Mouse (Mus musculus): ENCODE results near the gene Nrbp1. TPM values are rescaled to one million over a fixed set of nuclear protein-coding genes. Genes with fewer than 3 reads are reported as not detected.

Gene Nrbp1
- polyA plus RNA-seq, 1 experiment from 2014 or later, result 182 TPM

Other genes starting within 250 kb of the Nrbp1 start
- 158 and 163 TPM in 2 replicates for gene Atraid, start 192.6 kb upstream of the Nrbp1 start, polyA plus RNA-seq (2015; fragmentation: Nextera tagmentation; extraction: Ambion mirVana)
- gene Slc5a6, start 191.9 kb upstream of the Nrbp1 start, polyA plus RNA-seq (2015; fragmentation: Nextera tagmentation; extraction: Ambion mirVana), result 14.6 and 14.7 TPM in 2 replicates
- gene Cad, start 186.1 kb upstream of the Nrbp1 start, polyA plus RNA-seq (2015; fragmentation: Nextera tagmentation; extraction: Ambion mirVana), result 36.0 and 38.7 TPM in 2 replicates
- gene Dnajc5g, start 134.6 kb upstream of the Nrbp1 start, polyA plus RNA-seq (2015; fragmentation: Nextera tagmentation; extraction: Ambion mirVana), result not detected in 2 replicates
- 3.4 and 4.5 TPM in 2 replicates for gene Slc30a3, start 132.6 kb upstream of the Nrbp1 start, polyA plus RNA-seq (2015; fragmentation: Nextera tagmentation; extraction: Ambion mirVana)
- 0.19 and 0.28 TPM in 2 replicates for gene Trim54, start 124.2 kb upstream of the Nrbp1 start, polyA plus RNA-seq (2015; fragmentation: Nextera tagmentation; extraction: Ambion mirVana)
- gene Ucn, start 102.0 kb upstream of the Nrbp1 start, polyA plus RNA-seq (2015; fragmentation: Nextera tagmentation; extraction: Ambion mirVana), result not detected in 2 replicates
- gene Mpv17, start 86.6 kb upstream of the Nrbp1 start, polyA plus RNA-seq (2015; fragmentation: Nextera tagmentation; extraction: Ambion mirVana), result 79.0 and 79.3 TPM in 2 replicates
- gene Gm29609, start 61.0 kb upstream of the Nrbp1 start, polyA plus RNA-seq (2015; fragmentation: Nextera tagmentation; extraction: Ambion mirVana), result 1.9 and 2.1 TPM in 2 replicates
- 82.8 and 99.0 TPM in 2 replicates for gene Gtf3c2, start 60.7 kb upstream of the Nrbp1 start, polyA plus RNA-seq (2015; fragmentation: Nextera tagmentation; extraction: Ambion mirVana)
- 151 and 165 TPM in 2 replicates for gene Snx17, start 47.6 kb upstream of the Nrbp1 start, polyA plus RNA-seq (2015; fragmentation: Nextera tagmentation; extraction: Ambion mirVana)
- gene Eif2b4, start 47.4 kb upstream of the Nrbp1 start, polyA plus RNA-seq (2015; fragmentation: Nextera tagmentation; extraction: Ambion mirVana), result 76.1 and 81.5 TPM in 2 replicates
- gene Zfp513, start 38.6 kb upstream of the Nrbp1 start, polyA plus RNA-seq (2015; fragmentation: Nextera tagmentation; extraction: Ambion mirVana), result 9.9 and 10.9 TPM in 2 replicates
- gene Ppm1g, start 20.2 kb upstream of the Nrbp1 start, polyA plus RNA-seq (2015; fragmentation: Nextera tagmentation; extraction: Ambion mirVana), result 138 and 139 TPM in 2 replicates
- gene Gm9970, start 368 bp downstream of the Nrbp1 start, polyA plus RNA-seq (2015; fragmentation: Nextera tagmentation; extraction: Ambion mirVana), result 0.52 TPM in 1 of 2 replicates, not detected in the other
- gene Krtcap3, start 10.8 kb downstream of the Nrbp1 start, polyA plus RNA-seq (2015; fragmentation: Nextera tagmentation; extraction: Ambion mirVana), result 22.9 and 26.8 TPM in 2 replicates
- 39.7 and 40.6 TPM in 2 replicates for gene Ift172, start 50.3 kb downstream of the Nrbp1 start, polyA plus RNA-seq (2015; fragmentation: Nextera tagmentation; extraction: Ambion mirVana)
- gene Fndc4, start 55.2 kb downstream of the Nrbp1 start, polyA plus RNA-seq (2015; fragmentation: Nextera tagmentation; extraction: Ambion mirVana), result 42.5 and 46.1 TPM in 2 replicates
- 0.24 and 0.45 TPM in 2 replicates for gene Gckr, start 56.6 kb downstream of the Nrbp1 start, polyA plus RNA-seq (2015; fragmentation: Nextera tagmentation; extraction: Ambion mirVana)
- 55.2 and 62.2 TPM in 2 replicates for gene Zfp512, start 211.6 kb downstream of the Nrbp1 start, polyA plus RNA-seq (2015; fragmentation: Nextera tagmentation; extraction: Ambion mirVana)
- gene 4930548H24Rik, start 244.9 kb downstream of the Nrbp1 start, polyA plus RNA-seq (2015; fragmentation: Nextera tagmentation; extraction: Ambion mirVana), result 0.17 TPM in 1 of 2 replicates, not detected in the other

Data from kidney, embryonic 16.5 days (tissue).